Mouse (Mus musculus) E14TG2a.4 (cell line): ENCODE measurements at regions not wholly inside any gene's neighbourhood (a gene's known extent, or its start where the extent isn't known, plus 50 kb on each side); places are given as distances from the start of the nearest gene placed in this dataset.

ENCODE experiments used
- H3K27me3 ChIP-seq: 2 replicates; pipeline ENCODE4 v1.6.1; 2014; ENCODE audit warnings: low read length, control low read depth; ENCODE audit not compliant: insufficient read depth
- H3K36me3 ChIP-seq: 2 replicates; pipeline ENCODE4 v1.6.1; 2014; ENCODE audit warnings: low read length, control low read depth; ENCODE audit not compliant: insufficient read depth
- H3K4me1 ChIP-seq: replicated peaks from 2 replicates; pipeline ENCODE4 v1.6.1; 2014; ENCODE audit warnings: low read depth, low read length, control low read depth
- H3K4me3 ChIP-seq: replicated peaks from 2 replicates; pipeline ENCODE4 v1.5.1; 2014; ENCODE audit warnings: mild to moderate bottlenecking, low read length
- H3K9me3 ChIP-seq: 2 replicates; pipeline ENCODE4 v1.6.1; 2014; ENCODE audit warnings: low read length, control low read depth
- CTCF ChIP-seq: conservative IDR thresholded peaks from 2 replicates; pipeline ENCODE4 v1.5.1; 2014; ENCODE audit warnings: low read length
- NANOG ChIP-seq: IDR thresholded peaks from 2 replicates; pipeline ENCODE4 v1.6.1; 2014; ENCODE audit warnings: borderline replicate concordance, low read length, mixed read lengths
- POU5F1 ChIP-seq: IDR thresholded peaks from 2 replicates; pipeline ENCODE4 v1.6.1; 2014; ENCODE audit warnings: low read length, borderline replicate concordance

- Histone ChIP-seq H3K4me1 (0 out of 2 replicates have a peak, but pooled peaks cover 1% of the 10 kb centered on the region), H3K4me3 (no peak overlapping the region)
These were observed 229.5 kb downstream of the Prdm2 start for GRCm38 (mm10) chr4:142983295-142983624.

DNA sequence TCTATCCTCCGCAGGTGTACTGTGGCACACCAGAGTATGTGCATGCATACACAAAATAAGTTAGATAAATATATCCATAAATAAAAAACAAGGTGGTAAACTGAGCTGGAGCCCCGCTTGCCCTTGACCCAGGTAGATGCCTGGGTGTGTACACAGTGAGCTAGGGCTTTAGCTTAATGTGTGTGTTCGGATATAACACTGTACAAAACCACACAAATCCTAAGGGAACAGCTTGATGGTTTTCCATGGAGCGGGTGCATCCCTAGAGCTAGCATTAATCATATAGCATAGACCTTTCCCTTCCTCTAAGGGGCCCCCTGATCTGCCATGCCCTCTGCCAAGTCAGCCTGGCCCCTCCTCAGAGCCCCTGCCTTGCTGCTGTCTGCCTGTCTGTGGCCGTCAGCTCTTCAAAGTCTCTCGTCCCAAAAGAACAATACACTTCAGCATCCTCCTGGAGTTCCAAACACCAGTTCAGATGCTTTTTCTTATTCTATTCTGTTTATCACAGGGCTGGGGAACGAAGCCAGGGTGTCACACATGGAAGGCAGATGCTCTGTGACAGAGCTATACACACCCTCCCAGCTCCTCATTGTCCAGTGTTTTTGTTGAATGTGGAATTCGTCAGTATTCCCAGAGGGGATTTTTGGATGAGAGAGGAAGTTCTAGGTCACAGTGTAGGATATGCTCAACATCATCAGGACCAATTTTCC is 230.1 kb downstream of the Prdm2 start:
- Histone ChIP-seq H3K36me3 (no peaks in the 10 kb centered on the region), H3K4me3 (no peak overlapping the region), H3K9me3 (no peaks in the 10 kb centered on the region), H3K27me3 (peaks cover 3% of the 10 kb centered on the region; the same call in 1 of the 2 replicates), H3K4me1 (no peaks in the 10 kb centered on the region)
- no peak for TF ChIP-seq CTCF
- TF ChIP-seq NANOG = no peak
- no peak for TF ChIP-seq POU5F1

More at GRCm38 (mm10) chr4:142983295-142983624, 229.5 kb downstream of the Prdm2 start:
- Histone ChIP-seq H3K27me3 (peaks cover 8% of the 10 kb centered on the region; the same call in 1 of the 2 replicates), H3K36me3 (no peaks in the 10 kb centered on the region), H3K9me3 (no peaks in the 10 kb centered on the region)
- TF ChIP-seq NANOG (no peak), CTCF (no peak), POU5F1 (no peak)

DNA sequence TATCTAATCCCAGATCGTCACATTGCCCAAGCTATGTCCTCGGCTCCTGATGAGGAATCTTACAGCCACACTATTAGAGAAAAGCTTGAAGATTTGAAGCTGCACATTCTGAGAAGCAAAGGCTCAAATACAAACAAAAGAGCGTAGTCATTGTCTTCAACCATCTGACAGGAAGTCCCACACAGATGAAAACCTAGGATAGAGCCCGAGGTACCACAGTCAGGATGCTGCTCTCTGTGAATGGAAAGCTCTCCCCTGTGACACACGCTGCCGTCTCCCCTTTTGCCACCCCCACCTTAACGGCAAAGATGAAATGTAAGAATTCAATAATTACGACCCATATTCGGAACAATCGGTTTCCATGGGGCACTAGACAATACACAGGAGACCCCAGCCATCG is 237.2 kb downstream of the Prdm2 start:
- H3K4me1 ChIP-seq = no peaks in the 10 kb centered on the region
- H3K27me3 ChIP-seq = no peaks in the 10 kb centered on the region
- TF ChIP-seq NANOG (no peak), CTCF (no peak), POU5F1 (no peak)
- no peak overlapping the region for H3K4me3 ChIP-seq
- H3K36me3 ChIP-seq = no peaks in the 10 kb centered on the region
- no peaks in the 10 kb centered on the region for H3K9me3 ChIP-seq

DNA sequence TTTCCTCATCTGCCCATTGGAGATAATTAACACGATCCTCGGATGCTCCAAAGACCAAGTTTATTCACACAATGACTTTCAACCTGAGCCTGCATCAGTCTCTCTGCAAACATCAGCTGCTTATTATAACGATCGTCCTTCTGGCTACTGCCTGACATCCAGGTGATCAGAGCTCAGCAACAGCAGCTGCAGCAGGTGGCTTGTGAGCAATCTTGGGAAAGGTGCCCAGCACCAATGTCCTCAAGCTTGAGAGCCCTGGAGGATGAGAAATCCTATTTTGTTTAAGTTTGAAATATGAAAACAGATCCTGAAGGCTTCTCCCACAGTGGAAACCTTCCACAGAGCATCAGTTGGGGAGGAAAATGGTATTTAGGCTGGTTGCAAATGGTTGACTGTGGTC is 242.8 kb downstream of the Prdm2 start:
- no peak overlapping the region for H3K4me3 ChIP-seq

GRCm38 (mm10) chr4:142967604-142968003 is 245.2 kb downstream of the Prdm2 start:
- no peaks in the 10 kb centered on the region for H3K27me3 ChIP-seq
- no peaks in the 10 kb centered on the region for H3K9me3 ChIP-seq
- H3K36me3 ChIP-seq = no peaks in the 10 kb centered on the region
- H3K4me3 ChIP-seq = no peak overlapping the region
- no peaks in the 10 kb centered on the region for H3K4me1 ChIP-seq
- TF ChIP-seq CTCF (peak; percentile 71), NANOG (no peak), POU5F1 (no peak)

More for the DNA sequence above, 242.8 kb downstream of the Prdm2 start:
- TF ChIP-seq CTCF (no peak), POU5F1 (no peak), NANOG (no peak)
- H3K4me1 ChIP-seq = no peaks in the 10 kb centered on the region
- H3K27me3 ChIP-seq = no peaks in the 10 kb centered on the region
- H3K36me3 ChIP-seq = no peaks in the 10 kb centered on the region
- no peaks in the 10 kb centered on the region for H3K9me3 ChIP-seq

DNA sequence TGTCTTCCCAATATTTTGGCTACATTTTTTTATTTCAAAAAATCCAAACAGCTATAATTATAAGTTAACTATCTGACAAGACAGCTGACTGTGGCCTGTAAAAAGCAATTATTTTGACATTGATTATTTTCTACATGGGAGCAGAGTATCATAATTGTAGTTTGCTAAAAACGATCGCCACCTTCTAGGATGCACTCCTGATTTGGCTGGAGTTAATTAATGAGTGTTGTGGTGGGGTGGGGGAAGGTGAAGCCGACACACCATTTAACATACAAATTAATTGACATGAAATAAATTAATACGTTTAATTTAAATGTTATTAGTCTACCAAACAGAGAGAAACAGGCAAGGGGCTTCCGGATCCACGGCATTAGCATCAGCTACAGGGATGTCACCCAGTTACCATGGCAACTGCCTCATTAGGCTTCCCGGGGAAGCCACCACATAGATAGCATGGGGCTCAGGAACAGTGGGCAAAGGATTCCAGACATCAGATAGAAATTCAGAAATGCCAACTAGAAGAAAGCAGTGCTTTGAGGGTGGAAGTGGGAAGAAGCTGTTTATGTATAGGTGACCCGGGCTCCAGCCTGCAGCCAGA is 255.9 kb downstream of the Prdm2 start:
- H3K9me3 ChIP-seq = peaks cover 3% of the 10 kb centered on the region; the same call in 1 of the 2 replicates
- TF ChIP-seq NANOG (no peak), CTCF (no peak), POU5F1 (no peak)

GRCm38 (mm10) chr4:142956376-142956775 is 256.4 kb downstream of the Prdm2 start:
- TF ChIP-seq NANOG (no peak), CTCF (no peak), POU5F1 (no peak)
- H3K27me3 ChIP-seq = 0 out of 2 replicates have a peak, but pooled peaks cover 6% of the 10 kb centered on the region

More for the DNA sequence above, 255.9 kb downstream of the Prdm2 start:
- Histone ChIP-seq H3K27me3 (0 out of 2 replicates have a peak, but pooled peaks cover 6% of the 10 kb centered on the region), H3K4me3 (no peak overlapping the region), H3K4me1 (no peaks in the 10 kb centered on the region), H3K36me3 (no peaks in the 10 kb centered on the region)

DNA sequence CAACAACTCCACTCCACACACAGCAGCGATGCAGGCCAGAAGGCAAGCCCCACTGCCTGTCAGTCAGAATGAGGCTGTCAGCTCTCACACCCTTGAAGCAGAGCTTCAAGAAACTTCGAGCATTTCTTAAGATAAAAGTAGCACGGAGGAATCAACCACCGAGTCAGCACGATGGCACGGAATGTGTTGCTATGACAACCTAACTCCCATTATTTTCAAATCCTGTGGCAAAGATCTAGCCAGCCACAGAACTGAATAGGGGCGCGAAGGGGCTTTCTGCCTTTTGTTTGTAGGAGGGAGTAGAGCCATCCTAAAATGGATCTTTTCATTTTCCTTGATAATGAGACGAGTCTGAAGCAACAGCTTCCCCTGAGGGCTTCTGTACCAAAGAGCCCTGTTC is 259.1 kb downstream of the Prdm2 start:
- Histone ChIP-seq H3K4me3 (no peak overlapping the region), H3K4me1 (no peaks in the 10 kb centered on the region), H3K36me3 (no peaks in the 10 kb centered on the region), H3K9me3 (no peaks in the 10 kb centered on the region), H3K27me3 (0 out of 2 replicates have a peak, but pooled peaks cover 3% of the 10 kb centered on the region)
- TF ChIP-seq NANOG (no peak), CTCF (no peak), POU5F1 (no peak)

More at GRCm38 (mm10) chr4:142956376-142956775, 256.4 kb downstream of the Prdm2 start:
- Histone ChIP-seq H3K9me3 (peaks cover 3% of the 10 kb centered on the region; the same call in 1 of the 2 replicates), H3K4me3 (no peak overlapping the region), H3K4me1 (no peaks in the 10 kb centered on the region), H3K36me3 (no peaks in the 10 kb centered on the region)
